Mouse (Mus musculus) intestine, embryonic 14.5 days (tissue): ENCODE results near the gene Gata1. TPM values are rescaled to one million over a fixed set of nuclear protein-coding genes. Genes with fewer than 3 reads are reported as not detected.

Experiments
- ATAC-seq: fragments of 200-750 bp; cut with Nextera tagmentation; replicated peaks from 2 replicates; pipeline ENCODE4 v1.8.0; 2017; ENCODE audit warnings: low read depth, moderate number of reproducible peaks, moderate TSS enrichment, moderate library complexity; ENCODE audit not compliant: low FRiP score, low TSS enrichment
- DNase-seq: peaks from one replicate; pipeline ENCODE4 v3.0.0-alpha.2; 2018; ENCODE audit warnings: low spot score
- H3K27ac ChIP-seq: fragments of 300-500 bp; sonication (generic); 2 replicates; pipeline ENCODE4 v1.5.1; 2014; ENCODE audit warnings: low read depth, mild to moderate bottlenecking, control low read depth
- H3K27me3 ChIP-seq: fragments of 300-500 bp; sonication (generic); replicated peaks from 2 replicates; pipeline ENCODE4 v1.6.1; 2014; ENCODE audit warnings: low read length, control low read depth; ENCODE audit not compliant: control insufficient read depth, insufficient read depth
- H3K36me3 ChIP-seq: fragments of 300-500 bp; sonication (generic); 2 replicates; pipeline ENCODE4 v1.6.1; 2014; ENCODE audit warnings: low read length, control low read depth; ENCODE audit not compliant: control insufficient read depth, insufficient read depth
- H3K4me1 ChIP-seq: fragments of 300-500 bp; sonication (generic); replicated peaks from 2 replicates; pipeline ENCODE4 v1.6.1; 2014; ENCODE audit warnings: low read length, control low read depth, mixed read lengths; ENCODE audit not compliant: control insufficient read depth, insufficient read depth
- H3K4me2 ChIP-seq: fragments of 300-500 bp; sonication (generic); 2 replicates; pipeline ENCODE4 v1.6.1; 2014; ENCODE audit warnings: low read length
- H3K4me3 ChIP-seq: fragments of 300-500 bp; sonication (generic); 2 replicates; pipeline ENCODE4 v1.5.1; 2014; ENCODE audit warnings: low read depth, low read length, control low read depth, mixed read lengths
- H3K9ac ChIP-seq: fragments of 300-500 bp; sonication (generic); 2 replicates; pipeline ENCODE4 v1.6.1; 2014; ENCODE audit warnings: mild to moderate bottlenecking, low read length
- H3K9me3 ChIP-seq: fragments of 300-500 bp; sonication (generic); 2 replicates; pipeline ENCODE4 v1.6.1; 2016; ENCODE audit warnings: low read length, control low read depth; ENCODE audit not compliant: control insufficient read depth
- WGBS: fragments of 180-500 bp; shearing (Covaris S2); extraction: QIAGEN DNeasy Blood & Tissue Kit; methylation state at CpG from one replicate; pipeline ENCODE4 v1.1.7; 2014; 5-methylcytosine and 5-hydroxymethylcytosine counted together
- polyA plus RNA-seq: library from polyadenylated mRNA; unstranded; fragments of >200 nt; fragmentation: Nextera tagmentation; extraction: Ambion mirVana; gene quantifications from 2 replicates; pipeline ENCODE4 v1.2.1, GENCODE M21; 2014

Gata1 gene
- polyA plus RNA-seq, 1 experiment from 2014 or later: 0.80 TPM

DNA sequence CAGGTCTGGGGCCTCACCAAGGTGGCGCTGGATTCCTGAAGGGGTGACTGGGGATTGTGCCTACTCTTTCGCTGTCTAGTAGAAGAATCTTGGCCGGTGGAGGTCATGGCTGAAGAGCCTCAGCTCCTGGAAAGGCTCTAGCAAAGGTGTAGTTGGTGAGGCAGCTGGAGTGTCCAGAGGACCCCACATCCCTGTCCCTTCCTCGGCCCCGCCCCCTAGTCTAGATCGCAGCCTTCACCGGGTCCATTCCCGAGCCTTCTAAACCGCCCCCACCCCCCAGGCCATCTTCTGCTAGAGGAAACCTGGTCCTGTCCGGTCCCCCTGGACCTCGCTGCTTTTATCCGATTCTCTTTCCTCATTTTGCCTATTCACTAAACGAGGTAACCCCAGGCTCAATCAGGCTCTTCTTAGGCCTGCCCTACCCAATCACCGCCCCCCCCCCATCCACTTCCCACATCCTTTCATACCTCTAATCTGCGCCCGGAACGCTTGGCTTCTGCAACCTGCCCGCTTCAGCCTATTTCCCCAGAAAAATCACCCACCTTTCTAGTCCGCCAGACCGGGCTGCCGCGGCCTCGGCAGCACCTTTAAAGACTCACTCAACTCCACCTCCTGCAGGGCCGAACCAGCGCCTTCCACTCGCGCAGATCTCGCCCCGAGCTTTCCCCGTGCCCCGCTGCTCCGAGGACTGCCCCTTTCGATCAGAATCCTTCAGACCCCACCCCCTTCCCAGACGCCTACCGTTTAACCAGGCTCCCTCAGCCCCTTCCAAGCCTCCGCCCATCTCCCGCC, 30.6 kb downstream of the Gata1 start, which contains the start of gene Hdac6:
TSS of gene Hdac6 (minus strand) at position 782 of the 792 bp plus-strand sequence.
- Histone ChIP-seq H3K4me2 (peak within 1 kb of the TSS; percentile 52), H3K4me1 (no peaks in the 10 kb centered on the region), H3K27ac (peak within 1 kb of the TSS; percentile 43; the same call in 1 of the 2 replicates), H3K9me3 (no peaks in the 10 kb centered on the region), H3K27me3 (no peaks in the 10 kb centered on the region), H3K36me3 (0 out of 2 replicates have a peak, but pooled peaks cover 2% of the 10 kb centered on the region), H3K4me3 (peak within 1 kb of the TSS; percentile 43), H3K9ac (peak within 1 kb of the TSS; percentile 37)
- peak; percentile 44 for ATAC-seq
- DNase-seq: no peak
- WGBS: 17% methylated on average over 37 of the region's 37 CpGs

DNA sequence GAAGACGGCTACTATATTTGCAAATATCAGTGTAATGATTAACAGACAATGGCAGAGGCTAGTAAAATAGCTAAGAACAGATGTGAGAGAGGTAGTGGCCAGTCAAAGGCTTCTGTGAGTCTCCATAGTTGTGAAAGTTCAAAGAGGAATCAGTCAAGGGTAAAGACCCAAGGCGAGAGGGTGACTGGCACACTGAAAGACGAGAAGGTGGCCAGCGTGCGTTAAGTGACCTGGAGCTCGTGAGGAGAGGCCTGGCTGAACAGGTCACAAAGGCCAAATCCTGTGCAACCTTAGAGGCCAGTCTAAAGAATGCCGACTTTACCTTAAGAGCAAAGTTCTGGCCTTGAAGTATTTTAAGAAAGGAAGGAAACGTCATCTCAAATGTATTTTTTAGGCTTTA, 32.3 kb downstream of the Gata1 start:
- Histone ChIP-seq H3K9ac (no peak overlapping the region), H3K27ac (no peak overlapping the region), H3K36me3 (peaks cover 10% of the 10 kb centered on the region; the same call in 1 of the 2 replicates), H3K9me3 (no peaks in the 10 kb centered on the region), H3K4me2 (no peak overlapping the region), H3K4me3 (no peak overlapping the region), H3K27me3 (no peaks in the 10 kb centered on the region), H3K4me1 (no peaks in the 10 kb centered on the region)
- ATAC-seq (no peak), DNase-seq (no peak)
- WGBS: 69% methylated on average over 8 of the region's 8 CpGs

DNA sequence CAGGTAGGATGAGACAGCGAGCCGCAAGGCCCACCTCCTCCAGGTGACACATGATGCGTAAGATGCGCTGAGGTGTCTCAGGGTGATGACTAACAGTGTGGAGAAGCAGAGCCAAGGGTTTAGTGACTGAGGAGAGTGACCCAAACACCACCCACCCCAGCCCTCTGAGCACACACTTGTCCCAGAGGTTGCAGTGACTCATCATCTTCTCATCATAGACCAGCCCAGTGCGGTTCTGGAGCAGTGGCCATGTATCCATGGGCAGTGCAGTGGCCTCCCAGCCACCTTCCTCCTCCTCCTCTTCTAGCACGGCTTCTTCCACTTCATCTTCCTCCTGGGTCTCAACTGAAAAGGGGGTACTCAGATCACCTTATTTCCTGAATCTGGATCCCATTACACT, 40.2 kb downstream of the Gata1 start:
- no peaks in the 10 kb centered on the region for H3K27me3 ChIP-seq
- no peak overlapping the region for H3K4me2 ChIP-seq
- no peaks in the 10 kb centered on the region for H3K9me3 ChIP-seq
- no peak overlapping the region for H3K9ac ChIP-seq
- H3K4me1 ChIP-seq: no peaks in the 10 kb centered on the region
- H3K4me3 ChIP-seq: no peak overlapping the region
- H3K36me3 ChIP-seq: peaks cover 28% of the 10 kb centered on the region; the same call in 1 of the 2 replicates
- H3K27ac ChIP-seq: no peak overlapping the region
- no peak for DNase-seq
- WGBS: 98% methylated on average over 6 of the region's 6 CpGs
- no peak for ATAC-seq

DNA sequence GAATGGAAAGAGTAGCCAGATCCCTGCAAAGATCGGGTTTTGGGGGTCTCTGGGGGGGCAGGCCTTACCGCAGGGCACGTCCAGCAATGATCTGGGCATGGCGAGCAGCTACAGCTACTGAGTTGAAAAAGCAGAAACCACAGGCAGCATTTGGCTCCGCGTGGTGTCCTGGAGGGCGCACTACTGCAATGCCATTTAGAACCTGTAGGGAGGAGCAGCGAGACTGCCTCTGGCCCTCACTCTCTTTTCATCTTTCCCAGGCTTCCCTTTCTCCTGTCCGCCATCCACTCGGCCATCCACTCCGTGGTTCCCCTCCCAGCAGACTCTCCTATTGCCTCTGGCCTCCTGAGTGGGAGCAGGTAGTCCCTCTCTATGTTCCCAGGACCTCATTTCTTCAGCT, 41.0 kb downstream of the Gata1 start:
- DNase-seq (no peak), ATAC-seq (no peak)
- Histone ChIP-seq H3K27me3 (no peaks in the 10 kb centered on the region), H3K9me3 (no peaks in the 10 kb centered on the region), H3K4me1 (no peaks in the 10 kb centered on the region), H3K27ac (no peak overlapping the region), H3K36me3 (peaks cover 28% of the 10 kb centered on the region; the same call in 1 of the 2 replicates), H3K9ac (no peak overlapping the region), H3K4me2 (no peak overlapping the region), H3K4me3 (no peak overlapping the region)
- WGBS: 50% methylated on average over 11 of the region's 11 CpGs

DNA sequence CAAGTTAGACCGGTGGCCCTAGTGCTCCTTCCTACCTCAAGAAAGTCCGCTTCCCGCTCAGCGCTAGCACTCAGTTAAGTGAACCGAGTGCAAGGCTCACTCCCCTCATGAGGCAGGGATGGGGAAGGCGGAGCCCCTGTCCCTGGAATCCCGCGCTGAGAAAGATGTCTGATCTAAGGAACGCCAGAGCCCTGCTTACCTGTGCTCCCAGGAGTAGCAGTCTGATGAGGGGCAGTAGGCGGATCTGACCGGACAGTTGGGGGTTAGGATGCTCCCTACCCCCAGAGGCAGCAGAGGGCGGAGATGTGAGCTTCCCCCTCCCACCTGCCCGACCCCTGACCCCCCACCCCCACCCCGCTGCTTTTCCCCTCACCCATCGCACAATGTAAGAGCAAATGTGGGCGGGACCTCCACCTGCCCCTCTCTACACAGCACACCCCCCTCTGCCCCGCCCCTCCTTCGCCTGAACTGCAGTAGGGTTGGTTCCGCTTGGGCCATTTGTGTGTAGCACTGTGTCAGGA, 49.5 kb downstream of the Gata1 start, which contains the start of gene Eras:
TSS of gene Eras (minus strand) at position 338 of the 521 bp plus-strand sequence.
- Histone ChIP-seq H3K4me3 (no peak within 1 kb of the TSS), H3K36me3 (peaks cover 10% of the 10 kb centered on the region; the same call in 1 of the 2 replicates), H3K27ac (no peak within 1 kb of the TSS), H3K9me3 (no peaks in the 10 kb centered on the region), H3K4me1 (no peaks in the 10 kb centered on the region), H3K4me2 (no peak within 1 kb of the TSS), H3K27me3 (peaks cover 35% of the 10 kb centered on the region), H3K9ac (no peak within 1 kb of the TSS)
- ATAC-seq (no peak), DNase-seq (no peak)
- WGBS: 15% methylated on average over 18 of the region's 19 CpGs

DNA sequence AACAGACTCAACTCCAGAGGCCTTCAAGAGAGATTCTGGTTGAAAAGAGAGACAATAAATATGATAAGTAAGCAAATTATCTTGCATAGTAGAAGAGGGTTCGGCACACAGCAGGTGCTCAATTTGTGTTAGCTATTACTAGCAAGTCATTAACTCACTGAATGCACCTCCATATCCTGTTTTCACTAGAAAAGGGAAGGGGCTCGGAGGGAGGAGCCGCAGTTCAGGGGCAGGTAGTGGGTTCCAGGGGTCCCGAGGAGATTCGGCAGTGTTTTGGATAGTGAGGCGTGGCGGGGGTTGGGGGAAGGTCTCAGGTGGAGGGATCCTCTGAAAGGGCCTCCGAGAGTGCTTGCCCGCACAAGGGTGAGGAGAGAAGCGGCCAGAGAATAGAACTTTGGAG, 50.8 kb downstream of the Gata1 start:
- no peak overlapping the region for H3K4me2 ChIP-seq
- ATAC-seq (no peak), DNase-seq (no peak)
- no peak overlapping the region for H3K27ac ChIP-seq
- WGBS: 18% methylated on average over 10 of the region's 10 CpGs
- H3K9me3 ChIP-seq: no peaks in the 10 kb centered on the region
- H3K4me3 ChIP-seq: no peak overlapping the region
- no peaks in the 10 kb centered on the region; the same call in 1 of the 2 replicates for H3K36me3 ChIP-seq
- H3K27me3 ChIP-seq: peaks cover 47% of the 10 kb centered on the region
- no peak overlapping the region for H3K9ac ChIP-seq
- no peaks in the 10 kb centered on the region for H3K4me1 ChIP-seq

DNA sequence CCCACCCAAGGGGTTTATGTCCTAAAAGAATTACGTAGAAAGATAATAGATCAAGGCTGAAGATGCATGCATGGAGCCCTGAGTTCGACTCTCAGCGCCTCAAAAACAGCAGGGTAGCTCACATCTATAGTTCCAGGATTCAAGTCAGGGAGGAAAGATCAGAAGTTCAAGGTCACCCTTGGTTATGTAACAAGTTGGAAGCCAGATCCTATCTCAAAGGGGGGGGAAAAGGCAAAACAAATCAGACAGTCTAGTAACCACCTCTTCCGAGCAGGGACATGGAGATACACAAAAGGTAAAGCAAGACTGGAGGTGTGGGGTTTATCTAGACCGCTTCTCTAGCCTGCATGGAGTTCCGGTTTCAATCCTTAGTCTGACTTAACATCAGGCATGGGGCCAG, 51.6 kb downstream of the Gata1 start:
- Histone ChIP-seq H3K27ac (no peak overlapping the region), H3K27me3 (peaks cover 56% of the 10 kb centered on the region), H3K4me1 (no peaks in the 10 kb centered on the region), H3K4me2 (no peak overlapping the region), H3K36me3 (no peaks in the 10 kb centered on the region; the same call in 1 of the 2 replicates), H3K9ac (no peak overlapping the region), H3K9me3 (no peaks in the 10 kb centered on the region), H3K4me3 (no peak overlapping the region)
- ATAC-seq: no peak
- 67% methylated on average over 6 of the region's 6 CpGs for WGBS
- no peak for DNase-seq

DNA sequence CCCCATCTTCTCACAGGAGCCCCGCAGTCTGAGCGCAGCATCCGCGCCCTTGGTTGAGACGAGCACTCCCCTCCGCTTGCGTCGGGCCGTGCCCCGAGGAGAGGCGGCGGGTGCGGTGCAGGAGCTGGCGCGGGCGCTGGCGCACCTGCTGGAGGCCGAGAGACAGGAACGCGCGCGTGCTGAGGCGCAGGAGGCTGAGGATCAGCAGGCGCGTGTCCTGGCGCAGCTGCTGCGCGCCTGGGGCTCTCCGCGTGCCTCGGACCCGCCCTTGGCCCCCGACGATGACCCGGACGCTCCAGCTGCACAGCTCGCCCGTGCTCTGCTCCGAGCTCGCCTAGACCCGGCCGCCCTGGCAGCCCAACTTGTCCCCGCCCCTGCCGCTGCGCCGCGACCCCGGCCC, 55.8 kb downstream of the Gata1 start:
- DNase-seq: no peak
- no peaks in the 10 kb centered on the region for H3K4me1 ChIP-seq
- H3K4me2 ChIP-seq: peak overlapping the region; percentile 34
- H3K36me3 ChIP-seq: no peaks in the 10 kb centered on the region
- ATAC-seq: no peak
- 8% methylated on average over 32 of the region's 48 CpGs for WGBS
- peak overlapping the region; percentile 9; the same call in 1 of the 2 replicates for H3K4me3 ChIP-seq
- H3K27me3 ChIP-seq: peaks cover 62% of the 10 kb centered on the region
- H3K9ac ChIP-seq: no peak overlapping the region
- H3K27ac ChIP-seq: no peak overlapping the region
- no peaks in the 10 kb centered on the region for H3K9me3 ChIP-seq
